18 mouse cellular contexts compared by ENCODE assay signal in the genomic region with DNA sequence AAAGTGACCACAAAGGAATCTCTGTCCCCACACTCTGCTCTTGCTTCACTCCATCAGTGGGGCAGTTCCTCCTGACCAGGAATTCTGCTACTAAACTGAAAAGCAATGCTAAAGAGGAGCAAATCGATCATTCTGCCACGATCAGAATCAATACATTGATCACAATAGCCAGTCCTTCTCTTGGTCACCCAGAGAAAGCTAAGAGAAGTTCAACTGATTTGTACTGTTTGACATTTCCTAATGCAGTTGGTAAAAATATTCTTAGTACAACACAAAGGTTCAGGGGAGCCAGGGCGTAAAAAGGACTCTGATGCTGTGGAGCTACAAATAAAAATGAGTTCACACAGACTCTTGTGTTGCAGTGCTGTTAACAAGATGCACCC.
DNase-seq lines count a peak whose midpoint lies in the region; ATAC-seq and TF ChIP-seq lines count a peak whose summit lies in the region.
"Had no signal": no experiment of that assay in that cellular context is flagged by ENCODE, and none has a peak within 500 bp of the region (broad histone marks: within the 10 kb centered on the region; RNA-seq: fewer than 3 reads in every experiment).

No protein-coding gene starts in this region.

- peak overlapping the region; percentile 42 for H3K27ac ChIP-seq in heart, embryonic 10.5 days
- no peak overlapping the region for H3K27ac ChIP-seq in intestine, embryonic 14.5 days (ENCODE audit: low read depth)
- no peak overlapping the region for H3K27ac ChIP-seq in intestine, embryonic 16.5 days (ENCODE audit: low read length)
- H3K27ac ChIP-seq in lung, embryonic 16.5 days (ENCODE audit: low read length) = peak overlapping the region; percentile 10
- H3K27ac ChIP-seq in heart, postnatal 0 days (ENCODE audit: low read depth) = peak overlapping the region; percentile 85
- H3K27ac ChIP-seq: hindbrain, embryonic 15.5 days; liver, embryonic 12.5 days had no signal

- no peak overlapping the region for H3K9ac ChIP-seq in intestine, embryonic 14.5 days (ENCODE audit: low read length)
- H3K9ac ChIP-seq in intestine, embryonic 16.5 days (ENCODE audit: low read depth, low read length) = no peak overlapping the region
- peak overlapping the region; percentile 9; the same call in 1 of the 2 replicates for H3K9ac ChIP-seq in lung, embryonic 16.5 days (ENCODE audit: low read length)
- no peak overlapping the region for H3K9ac ChIP-seq in heart, postnatal 0 days (replicated peaks; ENCODE audit: low read depth, low read length)
- H3K9ac ChIP-seq: forebrain, postnatal 0 days; hindbrain, embryonic 15.5 days; liver, embryonic 12.5 days had no signal

- no peak overlapping the region for H3K4me3 ChIP-seq in heart, embryonic 10.5 days
- H3K4me3 ChIP-seq in intestine, embryonic 14.5 days (ENCODE audit: low read depth, low read length) = no peak overlapping the region
- H3K4me3 ChIP-seq in intestine, embryonic 16.5 days (ENCODE audit: low read length) = no peak overlapping the region
- no peak overlapping the region for H3K4me3 ChIP-seq in lung, embryonic 16.5 days (ENCODE audit: low read length)
- no peak overlapping the region for H3K4me3 ChIP-seq in heart, postnatal 0 days (ENCODE audit: low read depth, low read length)
- H3K4me3 ChIP-seq: hindbrain, embryonic 15.5 days; liver, embryonic 12.5 days had no signal

- no peaks in the 10 kb centered on the region for H3K27me3 ChIP-seq in heart, embryonic 10.5 days (ENCODE audit: insufficient read depth, poor library complexity, severe bottlenecking)
- H3K27me3 ChIP-seq in intestine, embryonic 14.5 days (replicated peaks; ENCODE audit: control insufficient read depth, insufficient read depth, low read length) = no peaks in the 10 kb centered on the region
- H3K27me3 ChIP-seq in intestine, embryonic 16.5 days (replicated peaks; ENCODE audit: control insufficient read depth, insufficient read depth, low read length) = no peaks in the 10 kb centered on the region
- H3K27me3 ChIP-seq in lung, embryonic 16.5 days (ENCODE audit: control insufficient read depth, insufficient read depth, low read depth, low read length) = no peaks in the 10 kb centered on the region
- H3K27me3 ChIP-seq in heart, postnatal 0 days (ENCODE audit: control insufficient read depth, insufficient read depth, low read length) = no peaks in the 10 kb centered on the region
- H3K27me3 ChIP-seq: hindbrain, embryonic 15.5 days; liver, embryonic 12.5 days had no signal

- peaks cover 70% of the 10 kb centered on the region for H3K4me1 ChIP-seq in heart, embryonic 10.5 days
- peaks cover 42% of the 10 kb centered on the region for H3K4me1 ChIP-seq in intestine, embryonic 14.5 days (replicated peaks; ENCODE audit: control insufficient read depth, insufficient read depth, low read length)
- peaks cover 51% of the 10 kb centered on the region for H3K4me1 ChIP-seq in intestine, embryonic 16.5 days (ENCODE audit: control insufficient read depth, insufficient read depth, low read length)
- peaks cover 64% of the 10 kb centered on the region for H3K4me1 ChIP-seq in lung, embryonic 16.5 days (replicated peaks; ENCODE audit: control insufficient read depth, insufficient read depth, low read length)
- H3K4me1 ChIP-seq in heart, postnatal 0 days (ENCODE audit: control insufficient read depth, insufficient read depth) = peaks cover 55% of the 10 kb centered on the region

- DNase-seq in heart, embryonic 10.5 days (ENCODE audit: low spot score) = no peak
- DNase-seq in heart, adult 8-10 months (ENCODE audit: low spot score) = no peak
- peak; percentile 27 for DNase-seq in intestine, embryonic 14.5 days (ENCODE audit: low spot score)
- DNase-seq in lung, adult 18-20 months = no peak
- peak; percentile 64 for DNase-seq in heart, postnatal 0 days (ENCODE audit: low spot score)
- DNase-seq in cerebellum, postnatal 25 days = no peak
- DNase-seq: adrenal gland, adult 2 months; cerebellum, adult 8-10 months; forebrain, postnatal 0 days; gastrocnemius, postnatal 10 days; lung, postnatal 4 days; thymus, adult 2 months had no signal

- no peak overlapping the region for H3K4me2 ChIP-seq in intestine, embryonic 14.5 days (ENCODE audit: low read length)
- no peak overlapping the region for H3K4me2 ChIP-seq in intestine, embryonic 16.5 days (ENCODE audit: low read depth, low read length)
- H3K4me2 ChIP-seq in lung, embryonic 16.5 days (ENCODE audit: low read depth, low read length) = no peak overlapping the region
- H3K4me2 ChIP-seq in heart, postnatal 0 days (ENCODE audit: low read depth, low read length) = peak overlapping the region; percentile 6; the same call in 1 of the 2 replicates
- H3K4me2 ChIP-seq: hindbrain, embryonic 15.5 days; liver, embryonic 12.5 days had no signal

- 85% methylated on average over 3 of the region's 3 CpGs for WGBS in heart, embryonic 10.5 days
- 82% methylated on average over 3 of the region's 3 CpGs for WGBS in intestine, embryonic 14.5 days
- WGBS in intestine, embryonic 16.5 days = 89% methylated on average over 3 of the region's 3 CpGs
- WGBS in lung, embryonic 16.5 days = 68% methylated on average over 3 of the region's 3 CpGs
- WGBS in heart, postnatal 0 days = 59% methylated on average over 3 of the region's 3 CpGs

- no peak for TF ChIP-seq EP300 in heart, postnatal 0 days (IDR thresholded peaks at IDR 0.05; ENCODE audit: low read depth)

- H3K9me3 ChIP-seq in heart, embryonic 10.5 days = no peaks in the 10 kb centered on the region
- no peaks in the 10 kb centered on the region for H3K9me3 ChIP-seq in intestine, embryonic 14.5 days (ENCODE audit: control insufficient read depth, low read length)
- H3K9me3 ChIP-seq in intestine, embryonic 16.5 days (ENCODE audit: control insufficient read depth, low read length) = no peaks in the 10 kb centered on the region
- H3K9me3 ChIP-seq in lung, embryonic 16.5 days (ENCODE audit: control insufficient read depth, low read length) = no peaks in the 10 kb centered on the region
- H3K9me3 ChIP-seq in heart, postnatal 0 days (replicated peaks; ENCODE audit: control insufficient read depth, low read length) = no peaks in the 10 kb centered on the region
- H3K9me3 ChIP-seq: hindbrain, embryonic 15.5 days; liver, embryonic 12.5 days had no signal

- no peak for TF ChIP-seq CTCF in heart, postnatal 0 days (IDR thresholded peaks at IDR 0.05; ENCODE audit: low read depth)

- no peak for ATAC-seq in intestine, embryonic 14.5 days (replicated peaks; ENCODE audit: low FRiP score, low TSS enrichment, low read depth)
- no peak for ATAC-seq in intestine, embryonic 16.5 days
- no peak for ATAC-seq in lung, embryonic 16.5 days (ENCODE audit: low read depth)
- peak; percentile 48; the same call in 1 of the 2 replicates for ATAC-seq in heart, postnatal 0 days (ENCODE audit: insufficient read depth, low read depth)
- ATAC-seq: forebrain, postnatal 0 days; intestine, postnatal 0 days; liver, embryonic 12.5 days; midbrain, embryonic 16.5 days had no signal

- no peaks in the 10 kb centered on the region for H3K36me3 ChIP-seq in heart, embryonic 10.5 days
- no peaks in the 10 kb centered on the region for H3K36me3 ChIP-seq in intestine, embryonic 14.5 days (ENCODE audit: control insufficient read depth, insufficient read depth, low read length)
- H3K36me3 ChIP-seq in intestine, embryonic 16.5 days (ENCODE audit: control insufficient read depth, insufficient read depth, low read length) = no peaks in the 10 kb centered on the region
- H3K36me3 ChIP-seq in lung, embryonic 16.5 days (ENCODE audit: control insufficient read depth, insufficient read depth, low read length) = no peaks in the 10 kb centered on the region
- H3K36me3 ChIP-seq in heart, postnatal 0 days (replicated peaks; ENCODE audit: control insufficient read depth, insufficient read depth, low read length) = no peaks in the 10 kb centered on the region
- H3K36me3 ChIP-seq: hindbrain, embryonic 15.5 days; liver, embryonic 12.5 days had no signal

Comparison
In these comparisons a context has a peak if more than half of its experiments do, and no peak if none do; other contexts are left out.
1. DNase-seq: peak in intestine, embryonic 14.5 days (single experiment) and heart, postnatal 0 days (single experiment); none in heart, embryonic 10.5 days (single experiment), heart, adult 8-10 months (single experiment), lung, adult 18-20 months (0 of 2) and cerebellum, postnatal 25 days (0 of 2).
2. H3K27ac ChIP-seq: peak in heart, embryonic 10.5 days (single experiment), lung, embryonic 16.5 days (single experiment) and heart, postnatal 0 days (single experiment); none in intestine, embryonic 14.5 days (single experiment) and intestine, embryonic 16.5 days (single experiment).